Mouse (Mus musculus) embryonic facial prominence, embryonic 15.5 days (tissue): ENCODE measurements around the gene Tmem273. TPM values are rescaled to one million over a fixed set of nuclear protein-coding genes. Genes with fewer than 3 reads are reported as not detected.

ENCODE experiments used
- ATAC-seq: fragments of 200-750 bp; cut with Nextera tagmentation; 2 replicates; pipeline ENCODE4 v1.8.0; 2017; ENCODE audit warnings: low read depth, moderate TSS enrichment; ENCODE audit not compliant: insufficient number of reproducible peaks, low FRiP score, low TSS enrichment
- H3K27ac ChIP-seq: fragments of 300-500 bp; sonication (generic); replicated peaks from 2 replicates; pipeline ENCODE4 v1.5.1; 2015; ENCODE audit warnings: mild to moderate bottlenecking, inconsistent platforms
- H3K27me3 ChIP-seq: fragments of 300-500 bp; sonication (generic); 2 replicates; pipeline ENCODE4 v1.6.1; 2015; ENCODE audit warnings: inconsistent platforms
- H3K36me3 ChIP-seq: fragments of 300-500 bp; sonication (generic); 2 replicates; pipeline ENCODE4 v1.6.1; 2015; ENCODE audit warnings: mild to moderate bottlenecking, inconsistent platforms
- H3K4me1 ChIP-seq: fragments of 300-500 bp; sonication (generic); 2 replicates; pipeline ENCODE4 v1.6.1; 2015; ENCODE audit warnings: inconsistent platforms
- H3K4me2 ChIP-seq: fragments of 300-500 bp; sonication (generic); replicated peaks from 2 replicates; pipeline ENCODE4 v1.6.1; 2015; ENCODE audit warnings: mild to moderate bottlenecking, inconsistent platforms
- H3K4me3 ChIP-seq: fragments of 300-500 bp; sonication (generic); replicated peaks from 2 replicates; pipeline ENCODE4 v1.5.1; 2015; ENCODE audit warnings: mild to moderate bottlenecking, inconsistent platforms
- H3K9ac ChIP-seq: fragments of 300-500 bp; sonication (generic); 2 replicates; pipeline ENCODE4 v1.6.1; 2015; ENCODE audit warnings: inconsistent platforms
- H3K9me3 ChIP-seq: fragments of 300-500 bp; sonication (generic); replicated peaks from 2 replicates; pipeline ENCODE4 v1.6.1; 2016; ENCODE audit warnings: inconsistent platforms
- WGBS: fragments of 180-500 bp; shearing (Covaris S2); methylation state at CpG from one replicate; pipeline ENCODE4 v1.1.7; 2015; 5-methylcytosine and 5-hydroxymethylcytosine counted together
- polyA plus RNA-seq: library from polyadenylated mRNA; unstranded; fragments of >200 nt; fragmentation: Nextera tagmentation; extraction: Ambion mirVana; gene quantifications from 2 replicates; pipeline ENCODE4 v1.2.1, GENCODE M21; 2015

The Tmem273 gene
- polyA plus RNA-seq, 1 experiment from 2014 or later = 0.60 TPM

- no peaks in the 10 kb centered on the region for H3K36me3 ChIP-seq
- no peak overlapping the region for H3K4me2 ChIP-seq
- no peak for ATAC-seq
- no peaks in the 10 kb centered on the region for H3K9me3 ChIP-seq
- no peak overlapping the region for H3K4me3 ChIP-seq
- no peaks in the 10 kb centered on the region for H3K27me3 ChIP-seq
- WGBS = 77% methylated on average over 3 of the region's 3 CpGs
- H3K4me1 ChIP-seq = no peaks in the 10 kb centered on the region
- H3K27ac ChIP-seq = no peak overlapping the region
- no peak overlapping the region for H3K9ac ChIP-seq
These were observed 7.4 kb upstream of the Tmem273 start for GRCm38 (mm10) chr14:32778362-32778761.

GRCm38 (mm10) chr14:32782866-32783265 lies 2.9 kb upstream of the Tmem273 start:
- H3K9me3 ChIP-seq = no peaks in the 10 kb centered on the region
- H3K27me3 ChIP-seq = no peaks in the 10 kb centered on the region
- ATAC-seq = no peak
- no peak overlapping the region for H3K4me2 ChIP-seq
- H3K27ac ChIP-seq = no peak overlapping the region
- WGBS = 85% methylated on average over 4 of the region's 4 CpGs
- no peak overlapping the region for H3K4me3 ChIP-seq
- H3K9ac ChIP-seq = no peak overlapping the region
- no peaks in the 10 kb centered on the region for H3K36me3 ChIP-seq
- H3K4me1 ChIP-seq = no peaks in the 10 kb centered on the region

DNA sequence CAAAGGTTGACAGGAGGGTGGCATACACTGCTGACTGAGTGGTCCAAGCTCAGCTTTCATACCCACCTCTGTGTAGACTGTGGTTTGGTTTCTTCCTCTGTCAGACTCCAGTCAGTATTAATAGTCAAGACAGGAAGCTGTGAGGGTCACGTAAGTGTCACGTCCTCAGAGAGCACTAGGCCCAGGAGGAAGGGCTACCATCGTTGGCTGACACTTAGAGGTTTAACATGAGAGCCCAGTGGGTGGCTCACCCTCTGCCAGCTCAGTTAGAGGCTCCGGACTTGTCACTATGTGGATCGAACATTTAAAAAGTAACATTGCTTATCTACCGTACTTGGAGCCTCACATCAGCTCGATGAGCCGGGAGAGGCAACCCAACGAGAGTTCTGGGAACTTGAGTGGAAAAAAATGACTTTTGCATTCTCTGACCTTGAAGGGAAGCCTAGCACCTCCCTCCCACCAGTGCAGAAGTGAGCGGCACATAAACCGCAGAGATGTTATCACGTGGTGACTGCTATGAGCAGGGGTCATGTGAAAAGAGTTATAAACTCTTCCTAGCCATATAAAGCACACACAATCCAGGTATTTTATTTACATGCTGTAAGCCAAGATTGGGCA lies 1.5 kb upstream of the Tmem273 start:
- Histone ChIP-seq H3K36me3 (no peaks in the 10 kb centered on the region), H3K4me1 (no peaks in the 10 kb centered on the region), H3K27me3 (no peaks in the 10 kb centered on the region), H3K9me3 (no peaks in the 10 kb centered on the region), H3K4me3 (no peak overlapping the region), H3K9ac (no peak overlapping the region), H3K27ac (no peak overlapping the region), H3K4me2 (no peak overlapping the region)
- no peak for ATAC-seq
- WGBS = 78% methylated on average over 12 of the region's 12 CpGs

GRCm38 (mm10) chr14:32784748-32785134 lies 1.0 kb upstream of the Tmem273 start:
- WGBS = 77% methylated on average over 4 of the region's 4 CpGs
- H3K4me2 ChIP-seq = no peak overlapping the region
- no peaks in the 10 kb centered on the region for H3K9me3 ChIP-seq
- ATAC-seq = no peak
- H3K9ac ChIP-seq = no peak overlapping the region
- H3K4me1 ChIP-seq = no peaks in the 10 kb centered on the region
- no peaks in the 10 kb centered on the region for H3K27me3 ChIP-seq
- H3K27ac ChIP-seq = no peak overlapping the region
- no peaks in the 10 kb centered on the region for H3K36me3 ChIP-seq
- H3K4me3 ChIP-seq = no peak overlapping the region

- 63% methylated on average over 5 of the region's 5 CpGs for WGBS
- Histone ChIP-seq H3K9me3 (no peaks in the 10 kb centered on the region), H3K4me3 (no peak overlapping the region), H3K27ac (no peak overlapping the region), H3K27me3 (no peaks in the 10 kb centered on the region), H3K4me1 (no peaks in the 10 kb centered on the region), H3K4me2 (no peak overlapping the region), H3K9ac (no peak overlapping the region), H3K36me3 (no peaks in the 10 kb centered on the region)
- ATAC-seq = no peak
These were observed 1.9 kb downstream of the Tmem273 start for GRCm38 (mm10) chr14:32787691-32788090.

DNA sequence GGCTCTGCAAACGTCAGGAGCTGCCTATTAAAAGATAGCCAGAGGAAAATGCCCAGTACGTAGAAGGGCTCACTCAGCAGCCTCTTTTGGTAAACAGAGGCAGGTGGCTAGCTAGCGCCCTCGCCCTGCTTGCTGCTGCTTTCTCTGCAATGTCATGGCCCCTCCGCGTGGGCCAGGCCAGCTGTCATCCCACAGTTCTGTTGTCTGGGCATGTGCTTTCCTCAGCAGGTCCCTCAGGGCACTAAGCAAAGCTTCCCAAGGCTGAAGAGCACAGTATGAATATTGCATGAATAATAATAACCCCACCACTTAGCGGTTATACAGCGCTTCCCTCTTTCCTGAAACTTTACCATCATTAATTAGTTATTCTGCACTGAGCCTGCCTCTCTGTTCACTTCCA lies 10.6 kb downstream of the Tmem273 start:
- H3K4me2 ChIP-seq = no peak overlapping the region
- H3K4me3 ChIP-seq = no peak overlapping the region
- ATAC-seq = 0 out of 2 replicates have a peak, but pooled peaks have one; percentile 37
- no peaks in the 10 kb centered on the region for H3K27me3 ChIP-seq
- WGBS = 58% methylated on average over 8 of the region's 8 CpGs
- no peaks in the 10 kb centered on the region for H3K4me1 ChIP-seq
- no peaks in the 10 kb centered on the region for H3K36me3 ChIP-seq
- no peak overlapping the region for H3K9ac ChIP-seq
- H3K27ac ChIP-seq = no peak overlapping the region
- no peaks in the 10 kb centered on the region for H3K9me3 ChIP-seq

DNA sequence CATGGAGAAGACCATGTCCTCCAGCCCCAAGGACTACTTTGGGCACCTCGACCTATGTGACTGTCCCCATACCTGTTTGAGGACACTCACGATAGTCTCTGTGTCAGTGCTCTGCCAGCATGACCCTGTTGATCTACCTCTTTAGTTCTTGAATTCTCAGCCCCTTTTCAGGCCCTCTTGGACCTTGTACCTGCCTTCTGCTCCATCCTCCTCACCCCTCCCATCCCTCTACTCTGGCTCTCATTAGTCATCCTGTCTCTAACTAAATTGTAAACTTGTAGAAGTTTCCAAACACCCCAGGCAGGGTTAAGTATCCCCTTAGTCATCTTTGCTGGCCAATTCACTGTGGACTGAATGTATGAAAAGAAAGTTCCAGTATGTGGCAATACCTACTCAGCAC lies 12.0 kb downstream of the Tmem273 start:
- Histone ChIP-seq H3K27me3 (no peaks in the 10 kb centered on the region), H3K4me3 (no peak overlapping the region), H3K27ac (no peak overlapping the region), H3K4me1 (no peaks in the 10 kb centered on the region), H3K9me3 (no peaks in the 10 kb centered on the region), H3K4me2 (no peak overlapping the region), H3K9ac (no peak overlapping the region), H3K36me3 (no peaks in the 10 kb centered on the region)
- no peak for ATAC-seq
- 70% methylated on average over 2 of the region's 2 CpGs for WGBS

DNA sequence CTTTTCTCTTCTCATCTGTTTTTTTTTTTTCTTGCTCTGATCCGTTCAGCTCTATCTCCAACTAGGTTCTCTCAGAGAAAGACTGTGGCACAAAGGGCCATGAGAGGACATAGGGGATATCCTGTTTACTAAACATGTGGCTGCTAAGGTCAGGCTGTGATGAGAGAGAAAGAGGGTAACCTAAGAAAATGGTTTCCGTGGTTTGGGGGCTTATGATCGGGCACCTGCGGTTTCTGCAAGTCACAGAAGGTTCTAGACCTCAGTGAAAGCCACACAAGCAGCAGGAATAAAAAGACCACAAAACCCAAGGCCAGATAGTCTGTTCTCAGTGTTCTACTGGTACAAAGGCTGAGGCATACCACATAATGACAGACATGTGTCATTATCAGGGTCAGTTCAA lies 12.6 kb downstream of the Tmem273 start:
- Histone ChIP-seq H3K4me3 (no peak overlapping the region), H3K4me1 (no peaks in the 10 kb centered on the region), H3K36me3 (no peaks in the 10 kb centered on the region), H3K9ac (no peak overlapping the region), H3K9me3 (no peaks in the 10 kb centered on the region), H3K27ac (no peak overlapping the region), H3K27me3 (no peaks in the 10 kb centered on the region), H3K4me2 (no peak overlapping the region)
- 70% methylated on average over 4 of the region's 4 CpGs for WGBS
- ATAC-seq = no peak

GRCm38 (mm10) chr14:32800048-32800447 lies 14.3 kb downstream of the Tmem273 start:
- H3K9ac ChIP-seq = no peak overlapping the region
- H3K36me3 ChIP-seq = no peaks in the 10 kb centered on the region
- H3K27me3 ChIP-seq = no peaks in the 10 kb centered on the region
- no peak overlapping the region for H3K27ac ChIP-seq
- ATAC-seq = no peak
- WGBS = 84% methylated on average over 7 of the region's 7 CpGs
- H3K4me1 ChIP-seq = no peaks in the 10 kb centered on the region
- no peak overlapping the region for H3K4me3 ChIP-seq
- H3K4me2 ChIP-seq = no peak overlapping the region
- no peaks in the 10 kb centered on the region for H3K9me3 ChIP-seq

GRCm38 (mm10) chr14:32801016-32801661 lies 15.4 kb downstream of the Tmem273 start:
- H3K27me3 ChIP-seq = no peaks in the 10 kb centered on the region
- H3K9me3 ChIP-seq = no peaks in the 10 kb centered on the region
- H3K4me1 ChIP-seq = no peaks in the 10 kb centered on the region
- no peak overlapping the region for H3K27ac ChIP-seq
- ATAC-seq = no peak
- no peak overlapping the region for H3K4me2 ChIP-seq
- H3K4me3 ChIP-seq = no peak overlapping the region
- WGBS = 59% methylated on average over 11 of the region's 11 CpGs
- H3K36me3 ChIP-seq = no peaks in the 10 kb centered on the region
- no peak overlapping the region for H3K9ac ChIP-seq

- Histone ChIP-seq H3K27me3 (no peaks in the 10 kb centered on the region), H3K9ac (no peak overlapping the region), H3K4me2 (no peak overlapping the region), H3K27ac (no peak overlapping the region), H3K4me1 (no peaks in the 10 kb centered on the region), H3K36me3 (no peaks in the 10 kb centered on the region), H3K9me3 (no peaks in the 10 kb centered on the region), H3K4me3 (no peak overlapping the region)
- no peak for ATAC-seq
These were observed 15.9 kb downstream of the Tmem273 start for GRCm38 (mm10) chr14:32801662-32802024.

GRCm38 (mm10) chr14:32810111-32810510 lies 24.3 kb downstream of the Tmem273 start:
- Histone ChIP-seq H3K4me2 (no peak overlapping the region), H3K4me3 (no peak overlapping the region), H3K9ac (no peak overlapping the region), H3K27ac (no peak overlapping the region), H3K9me3 (no peaks in the 10 kb centered on the region), H3K4me1 (no peaks in the 10 kb centered on the region), H3K27me3 (no peaks in the 10 kb centered on the region), H3K36me3 (no peaks in the 10 kb centered on the region)
- ATAC-seq = no peak
